Mouse (Mus musculus) olfactory bulb, adult 2 months (tissue): Measurements from ENCODE around the gene Ssh1.

Experiments
- CTCF ChIP-seq: fragments of 200-500 bp; IDR thresholded peaks from 2 replicates; pipeline ENCODE4 v1.5.1; 2012; ENCODE audit warnings: low read depth, mild to moderate bottlenecking, low read length, moderate library complexity; ENCODE audit not compliant: insufficient read depth
- POLR2A ChIP-seq: fragments of 200-500 bp; IDR thresholded peaks from 2 replicates; pipeline ENCODE4 v1.6.1; 2012; ENCODE audit warnings: mild to moderate bottlenecking, low read depth, low read length, moderate library complexity; ENCODE audit not compliant: insufficient read depth

DNA sequence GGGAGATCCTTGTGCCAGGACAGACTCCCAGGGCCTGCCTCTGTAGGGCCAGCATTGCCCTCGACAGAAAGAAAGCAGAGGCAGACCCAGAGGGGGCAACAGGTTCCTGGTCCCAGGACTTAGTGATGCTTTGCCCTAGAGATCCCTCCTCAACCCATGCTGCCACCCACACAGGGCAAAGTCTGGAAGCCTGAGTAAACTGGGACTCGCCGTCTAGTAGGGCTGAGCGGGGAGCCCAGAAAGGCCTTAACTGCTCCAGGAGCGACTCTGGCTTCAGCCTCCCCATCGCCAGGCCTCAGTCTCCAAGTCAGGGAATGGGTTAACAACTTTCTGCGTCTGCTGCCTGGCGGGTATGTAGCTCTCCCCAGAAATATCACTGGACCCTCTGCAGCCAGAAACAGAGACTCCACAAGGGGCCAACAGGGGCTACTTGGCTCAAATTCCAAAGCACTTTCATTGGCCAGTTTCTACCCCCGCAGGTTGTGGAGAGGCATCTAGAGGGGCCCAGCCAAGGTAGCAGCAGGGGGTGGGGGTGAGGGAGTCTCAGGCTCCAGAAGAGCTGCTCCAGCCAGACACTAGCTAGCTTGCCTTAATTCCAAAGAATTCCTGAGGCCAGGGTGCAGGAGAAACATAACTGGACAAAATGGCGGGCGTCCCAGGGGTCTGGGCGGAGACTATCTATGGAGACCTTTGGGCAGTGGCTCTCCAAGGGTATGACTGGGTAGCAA, 33.7 kb upstream of the Ssh1 start:
- TF ChIP-seq POLR2A (no peak), CTCF (no peak)
